Mouse (Mus musculus) heart, embryonic 13.5 days (tissue): ENCODE measurements around the gene Csrnp2. TPM values are rescaled to one million over a fixed set of nuclear protein-coding genes. Genes with fewer than 3 reads are reported as not detected.
"Not testable (repeated sequence)": the region's sequence is repeated elsewhere in the genome, so short reads cannot be mapped to it uniquely, and the experiment has no call there.

Source experiments
- ATAC-seq: fragments of 200-750 bp; cut with Nextera tagmentation; 2 replicates; pipeline ENCODE4 v1.8.0; 2017; ENCODE audit warnings: moderate TSS enrichment; ENCODE audit not compliant: insufficient number of reproducible peaks, low FRiP score, low TSS enrichment; ENCODE audit errors: extremely low read depth
- H3K27ac ChIP-seq: fragments of 300-500 bp; sonication (generic); replicated peaks from 2 replicates; pipeline ENCODE4 v1.5.1; 2015; ENCODE audit warnings: moderate library complexity, mild to moderate bottlenecking, inconsistent platforms
- H3K27me3 ChIP-seq: fragments of 300-500 bp; sonication (generic); replicated peaks from 2 replicates; pipeline ENCODE4 v1.6.1; 2015; ENCODE audit warnings: mild to moderate bottlenecking, inconsistent platforms
- H3K36me3 ChIP-seq: fragments of 300-500 bp; sonication (generic); 2 replicates; pipeline ENCODE4 v1.6.1; 2015; ENCODE audit warnings: mild to moderate bottlenecking, inconsistent platforms
- H3K4me1 ChIP-seq: fragments of 300-500 bp; sonication (generic); 2 replicates; pipeline ENCODE4 v1.6.1; 2015; ENCODE audit warnings: inconsistent platforms
- H3K4me2 ChIP-seq: fragments of 300-500 bp; sonication (generic); 2 replicates; pipeline ENCODE4 v1.6.1; 2015; ENCODE audit warnings: inconsistent platforms, mild to moderate bottlenecking, moderate library complexity
- H3K4me3 ChIP-seq: fragments of 300-500 bp; sonication (generic); 2 replicates; pipeline ENCODE4 v1.5.1; 2015; ENCODE audit warnings: moderate library complexity, mild to moderate bottlenecking, inconsistent platforms
- H3K9ac ChIP-seq: fragments of 300-500 bp; sonication (generic); 2 replicates; pipeline ENCODE4 v1.6.1; 2015; ENCODE audit warnings: inconsistent platforms, mild to moderate bottlenecking, moderate library complexity
- H3K9me3 ChIP-seq: fragments of 300-500 bp; sonication (generic); 2 replicates; pipeline ENCODE4 v1.6.1; 2016; ENCODE audit warnings: inconsistent platforms
- WGBS: fragments of 180-500 bp; shearing (Covaris S2); methylation state at CpG from one replicate; pipeline ENCODE4 v1.1.7; 2015; ENCODE audit warnings: mixed read lengths; 5-methylcytosine and 5-hydroxymethylcytosine counted together
- polyA plus RNA-seq: library from polyadenylated mRNA; unstranded; fragments of >200 nt; fragmentation: Nextera tagmentation; extraction: Ambion mirVana; gene quantifications from 2 replicates; pipeline ENCODE4 v1.2.1, GENCODE M21; 2015

Gene Csrnp2
- polyA plus RNA-seq, result 8.7 and 8.9 TPM in 2 replicates

DNA sequence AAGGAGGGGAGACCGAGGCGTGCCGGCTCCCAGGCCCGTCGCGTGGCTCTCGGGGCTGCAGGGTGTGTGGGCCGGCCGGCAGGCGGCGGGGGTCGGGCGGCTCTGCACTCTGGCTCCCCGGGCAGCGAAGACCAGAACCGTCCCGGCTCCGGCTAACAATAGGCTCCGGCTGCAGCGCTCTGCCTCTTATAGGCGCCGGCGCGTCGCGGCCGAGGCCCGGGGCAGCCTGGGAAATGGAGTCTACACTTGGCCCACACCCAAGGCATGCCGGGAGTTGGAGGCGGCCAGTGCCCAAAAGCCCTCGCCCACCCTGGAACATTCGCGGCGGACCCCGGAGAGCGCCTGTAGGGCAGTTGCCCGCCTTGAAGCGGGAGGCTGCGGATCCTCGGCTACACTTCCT is at the start of gene Csrnp2:
Csrnp2 (minus strand) TSS at position 387 of the 400 bp plus-strand sequence.
- Histone ChIP-seq H3K4me3 (peak within 1 kb of the TSS; percentile 90), H3K9ac (peak within 1 kb of the TSS; percentile 97), H3K4me1 (peaks cover 48% of the 10 kb centered on the region), H3K36me3 (no peaks in the 10 kb centered on the region; the same call in 1 of the 2 replicates), H3K27me3 (no peaks in the 10 kb centered on the region), H3K9me3 (no peaks in the 10 kb centered on the region), H3K27ac (peak within 1 kb of the TSS; percentile 91), H3K4me2 (peak within 1 kb of the TSS; percentile 94)
- ATAC-seq, result peak; percentile 92
- under 1% methylated on average over 39 of the region's 40 CpGs for WGBS

DNA sequence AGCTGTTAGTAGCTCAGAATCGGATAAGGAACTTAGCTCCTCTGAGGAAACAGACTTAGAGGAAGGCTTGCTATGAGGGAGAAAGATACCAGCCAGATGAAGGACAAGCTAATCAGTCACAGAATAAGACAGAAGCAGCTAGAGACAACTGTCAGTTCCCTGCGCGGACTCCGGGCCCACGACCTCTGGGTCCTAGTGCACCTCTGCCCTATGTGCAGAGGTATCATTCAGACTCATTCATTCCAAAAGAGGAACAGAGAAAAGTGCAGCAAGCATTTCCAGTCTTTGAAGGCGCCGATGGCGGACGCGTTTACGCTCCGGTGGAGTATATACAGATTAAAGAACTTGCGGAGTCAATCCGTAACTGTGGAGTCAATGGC is 48.4 kb upstream of the Csrnp2 start:
- H3K9me3 ChIP-seq, H3K4me1 ChIP-seq, H3K9ac ChIP-seq, ATAC-seq, H3K27me3 ChIP-seq, H3K27ac ChIP-seq, H3K4me3 ChIP-seq, H3K4me2 ChIP-seq: not testable (repeated sequence)
- H3K36me3 ChIP-seq, result peaks cover 51% of the 10 kb centered on the region
- 94% methylated on average over 14 of the region's 14 CpGs for WGBS

DNA sequence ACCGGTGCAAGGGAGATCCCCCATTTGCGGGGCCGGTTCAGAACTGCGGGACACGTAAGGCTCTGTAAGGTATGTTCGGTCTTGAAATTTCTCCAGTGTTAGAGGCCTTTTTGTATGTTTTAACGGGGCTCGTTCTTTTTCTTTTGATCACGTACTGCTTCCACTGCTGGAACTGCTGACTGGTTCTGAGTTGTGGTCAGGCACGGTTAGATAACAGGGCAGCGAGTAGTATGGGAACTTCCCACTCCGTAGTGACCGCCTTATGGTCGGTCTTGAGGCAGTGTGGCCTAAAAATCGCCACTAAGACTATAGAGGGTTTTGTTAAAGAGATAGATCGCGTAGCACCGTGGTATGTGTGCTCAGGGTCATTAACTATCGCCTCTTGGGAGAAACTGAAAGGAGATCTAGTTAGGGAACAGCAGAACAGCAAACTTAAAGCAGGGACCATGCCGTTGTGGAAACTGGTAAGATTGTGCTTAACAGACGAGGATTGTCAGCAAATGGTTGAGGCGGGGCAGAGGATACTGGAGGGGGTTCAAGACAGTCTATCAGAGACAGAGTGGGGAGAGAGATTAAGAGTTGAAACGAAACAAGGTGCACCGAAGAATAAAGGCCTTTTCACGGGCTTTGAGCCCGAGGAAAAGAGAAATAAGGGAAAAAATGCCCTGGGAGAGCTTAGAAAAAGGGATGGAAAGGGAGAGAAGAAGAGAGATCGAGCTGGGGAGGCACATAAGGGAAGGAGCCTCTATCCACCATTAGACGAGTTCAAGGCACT is 47.8 kb upstream of the Csrnp2 start:
- H3K9ac ChIP-seq, H3K9me3 ChIP-seq, H3K27me3 ChIP-seq, H3K4me2 ChIP-seq, H3K4me3 ChIP-seq, H3K4me1 ChIP-seq, ATAC-seq, H3K27ac ChIP-seq: not testable (repeated sequence)
- H3K36me3 ChIP-seq, result peaks cover 45% of the 10 kb centered on the region
- WGBS, result 90% methylated on average over 28 of the region's 28 CpGs

DNA sequence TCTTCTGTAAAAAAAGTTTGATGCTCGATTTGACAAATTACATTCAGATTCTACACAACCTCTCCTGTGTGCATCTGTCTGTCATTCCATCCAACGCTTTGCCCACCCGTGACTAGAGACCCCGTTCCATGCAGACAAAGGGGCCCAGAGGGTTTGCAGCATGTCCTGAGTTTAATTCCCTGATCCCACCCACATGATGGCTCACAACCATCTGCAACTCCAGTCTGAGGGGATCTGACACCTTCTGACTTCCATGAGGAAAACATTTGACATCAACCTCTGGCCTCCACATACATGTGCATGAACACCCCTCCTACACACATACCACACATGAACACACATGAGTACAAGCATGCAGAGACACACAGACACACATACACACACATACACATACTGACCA is 46.1 kb upstream of the Csrnp2 start:
- H3K27ac ChIP-seq, result 0 out of 2 replicates have a peak overlapping the region, but pooled peaks have one; percentile 42
- peaks cover 43% of the 10 kb centered on the region for H3K36me3 ChIP-seq
- H3K4me2 ChIP-seq, result no peak overlapping the region
- H3K9me3 ChIP-seq, result peaks cover 7% of the 10 kb centered on the region; the same call in 1 of the 2 replicates
- no peak overlapping the region for H3K9ac ChIP-seq
- 87% methylated on average over 4 of the region's 4 CpGs for WGBS
- no peaks in the 10 kb centered on the region for H3K27me3 ChIP-seq
- 0 out of 2 replicates have a peak, but pooled peaks cover 7% of the 10 kb centered on the region for H3K4me1 ChIP-seq
- H3K4me3 ChIP-seq, result no peak overlapping the region
- ATAC-seq, result no peak

DNA sequence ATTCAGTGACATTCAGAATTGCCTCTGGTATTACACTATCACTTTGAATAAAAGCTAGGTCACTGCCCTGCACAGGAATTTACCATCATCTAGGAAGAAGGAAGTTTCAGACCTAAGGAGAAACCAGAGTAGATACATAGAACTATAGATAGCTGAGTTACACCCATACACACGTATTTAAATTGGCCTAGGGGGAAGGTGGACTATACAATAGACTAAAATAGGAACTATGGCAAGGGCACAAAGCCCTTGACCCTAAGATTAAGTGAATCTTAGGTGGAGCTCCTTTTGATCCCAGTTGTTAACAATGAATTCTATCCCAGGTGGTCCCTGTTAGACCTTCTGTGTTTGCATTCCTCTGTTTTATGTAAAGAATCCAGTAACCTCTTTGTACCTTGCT is 45.7 kb upstream of the Csrnp2 start:
- not testable (repeated sequence) for H3K27me3 ChIP-seq, H3K4me3 ChIP-seq, H3K9ac ChIP-seq, H3K4me1 ChIP-seq, ATAC-seq, H3K9me3 ChIP-seq, H3K4me2 ChIP-seq
- Histone ChIP-seq H3K27ac (peak overlapping the region; percentile 42; the same call in 1 of the 2 replicates), H3K36me3 (peaks cover 42% of the 10 kb centered on the region)
- 35% methylated on average over 1 of the region's 1 CpGs for WGBS

DNA sequence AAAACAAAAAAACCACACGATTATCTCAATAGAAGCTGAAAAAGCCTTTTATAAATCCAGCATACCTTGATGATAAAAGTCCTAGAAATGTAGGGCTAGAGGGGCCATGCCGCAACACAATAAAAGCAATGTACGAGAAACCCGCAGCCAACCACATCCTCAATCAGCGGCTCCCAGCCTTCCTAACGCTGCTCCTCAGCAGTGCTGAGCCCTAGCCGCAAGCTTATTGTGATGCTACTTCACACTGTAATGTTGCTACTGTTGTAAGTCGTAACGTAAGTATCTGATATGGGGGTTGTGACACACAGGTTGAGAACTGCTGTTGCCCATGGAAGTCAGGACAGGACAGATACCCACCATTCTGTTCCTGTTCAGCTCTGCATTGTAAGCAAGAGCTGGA is 44.1 kb upstream of the Csrnp2 start:
- H3K27ac ChIP-seq, result no peak overlapping the region
- H3K4me2 ChIP-seq, result no peak overlapping the region
- no peaks in the 10 kb centered on the region for H3K27me3 ChIP-seq
- H3K4me1 ChIP-seq, result 0 out of 2 replicates have a peak, but pooled peaks cover 7% of the 10 kb centered on the region
- peaks cover 49% of the 10 kb centered on the region for H3K36me3 ChIP-seq
- WGBS, result 89% methylated on average over 9 of the region's 9 CpGs
- ATAC-seq, result no peak
- no peaks in the 10 kb centered on the region for H3K9me3 ChIP-seq
- no peak overlapping the region for H3K9ac ChIP-seq
- H3K4me3 ChIP-seq, result no peak overlapping the region

DNA sequence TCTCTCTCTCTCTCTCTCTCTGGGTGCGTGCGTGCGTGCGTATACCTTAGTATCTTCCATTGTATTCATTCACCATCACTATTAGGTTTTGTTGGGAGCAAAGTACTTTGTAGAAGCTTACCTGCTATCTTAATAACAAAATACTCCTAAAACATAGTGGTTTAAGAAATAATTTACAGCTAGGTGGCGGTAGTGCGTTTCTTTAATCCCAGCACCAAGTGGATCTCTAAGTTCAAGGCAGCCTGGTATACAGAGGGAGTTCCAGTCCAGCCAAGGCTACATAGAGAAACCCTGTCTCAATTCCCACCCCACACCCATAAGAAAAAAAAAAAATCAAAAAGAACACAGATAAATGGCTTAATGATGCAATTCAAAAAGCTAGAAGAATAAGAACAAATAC is 42.6 kb upstream of the Csrnp2 start:
- no peak overlapping the region for H3K4me3 ChIP-seq
- WGBS, result 83% methylated on average over 6 of the region's 6 CpGs
- no peak overlapping the region for H3K9ac ChIP-seq
- H3K27ac ChIP-seq, result no peak overlapping the region
- no peaks in the 10 kb centered on the region for H3K9me3 ChIP-seq
- H3K4me1 ChIP-seq, result 0 out of 2 replicates have a peak, but pooled peaks cover 7% of the 10 kb centered on the region
- H3K36me3 ChIP-seq, result peaks cover 45% of the 10 kb centered on the region
- no peaks in the 10 kb centered on the region for H3K27me3 ChIP-seq
- no peak overlapping the region for H3K4me2 ChIP-seq
- ATAC-seq, result no peak

DNA sequence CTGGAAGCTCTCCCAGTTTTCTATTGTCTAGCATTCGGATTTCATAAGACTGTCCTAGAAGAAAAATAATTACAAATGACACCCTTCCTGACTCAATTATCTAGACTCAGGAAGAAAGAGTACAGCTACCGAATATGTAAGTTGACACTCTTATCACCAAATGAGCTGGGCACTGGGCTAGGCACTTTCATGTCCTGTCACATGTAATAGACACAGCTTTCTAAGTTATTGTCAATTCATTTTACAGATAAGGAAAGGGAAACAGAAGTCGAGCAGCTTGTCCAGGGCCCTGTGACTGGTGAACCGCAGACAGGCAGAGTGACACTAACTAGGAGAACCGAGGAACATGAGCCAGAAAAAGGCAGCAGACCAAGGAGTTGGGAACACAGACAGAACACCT is 32.6 kb upstream of the Csrnp2 start:
- Histone ChIP-seq H3K9me3 (no peaks in the 10 kb centered on the region), H3K27me3 (no peaks in the 10 kb centered on the region), H3K4me1 (peaks cover 5% of the 10 kb centered on the region), H3K4me2 (no peak overlapping the region), H3K9ac (no peak overlapping the region), H3K36me3 (peaks cover 34% of the 10 kb centered on the region), H3K27ac (0 out of 2 replicates have a peak overlapping the region, but pooled peaks have one; percentile 15), H3K4me3 (no peak overlapping the region)
- WGBS, result 40% methylated on average over 5 of the region's 5 CpGs
- ATAC-seq, result no peak

DNA sequence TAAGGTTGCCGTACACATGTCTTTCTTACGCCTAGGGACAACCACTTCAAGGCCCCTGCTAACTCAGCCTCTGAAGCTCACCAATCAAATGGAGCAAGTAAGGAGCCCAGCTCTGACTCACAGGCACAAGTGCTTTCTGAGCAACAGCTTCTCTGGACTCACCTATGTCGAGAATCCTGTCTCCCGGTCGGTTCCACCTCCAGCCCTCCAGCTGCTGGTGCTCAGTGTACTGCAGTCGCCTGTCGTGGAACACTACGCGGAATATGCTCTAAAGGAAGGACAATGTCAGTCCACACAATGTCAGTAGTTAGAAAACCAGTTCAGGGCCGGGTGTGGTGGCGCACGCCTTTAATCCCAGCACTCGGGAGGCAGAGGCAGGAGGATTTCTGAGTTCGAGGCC is 30.1 kb upstream of the Csrnp2 start:
- peaks cover 5% of the 10 kb centered on the region for H3K4me1 ChIP-seq
- WGBS, result 91% methylated on average over 14 of the region's 14 CpGs

DNA sequence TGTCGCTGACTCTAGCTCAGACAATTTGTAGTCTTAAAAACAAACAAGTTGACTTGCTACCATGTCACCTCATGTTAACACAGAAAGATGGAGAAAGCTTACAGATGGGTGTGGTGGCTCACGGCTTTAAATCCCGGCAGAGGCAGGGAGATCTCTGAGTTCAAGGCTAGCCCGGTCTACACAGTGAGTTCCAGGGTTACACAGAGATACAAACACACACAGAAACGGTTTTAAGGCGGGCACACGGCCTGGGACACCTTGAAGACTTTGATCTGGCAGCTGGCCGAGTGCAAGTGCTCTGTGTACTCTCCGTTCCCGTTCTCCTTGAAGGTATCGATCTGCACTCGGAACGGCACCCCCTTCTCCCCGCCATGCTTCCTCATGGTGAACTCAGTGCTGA is 25.0 kb upstream of the Csrnp2 start:
- H3K27me3 ChIP-seq, result no peaks in the 10 kb centered on the region
- H3K36me3 ChIP-seq, result peaks cover 79% of the 10 kb centered on the region
- no peak overlapping the region for H3K9ac ChIP-seq
- no peak overlapping the region for H3K27ac ChIP-seq
- no peak overlapping the region for H3K4me2 ChIP-seq
- no peak for ATAC-seq
- 82% methylated on average over 14 of the region's 14 CpGs for WGBS
- no peaks in the 10 kb centered on the region for H3K9me3 ChIP-seq
- H3K4me3 ChIP-seq, result no peak overlapping the region
- no peaks in the 10 kb centered on the region for H3K4me1 ChIP-seq

More for the DNA sequence above, 30.1 kb upstream of the Csrnp2 start:
- H3K4me3 ChIP-seq, result no peak overlapping the region
- no peak overlapping the region for H3K4me2 ChIP-seq
- no peaks in the 10 kb centered on the region for H3K9me3 ChIP-seq
- no peak overlapping the region for H3K9ac ChIP-seq
- no peak overlapping the region for H3K27ac ChIP-seq
- no peak for ATAC-seq
- no peaks in the 10 kb centered on the region for H3K27me3 ChIP-seq
- H3K36me3 ChIP-seq, result peaks cover 50% of the 10 kb centered on the region

DNA sequence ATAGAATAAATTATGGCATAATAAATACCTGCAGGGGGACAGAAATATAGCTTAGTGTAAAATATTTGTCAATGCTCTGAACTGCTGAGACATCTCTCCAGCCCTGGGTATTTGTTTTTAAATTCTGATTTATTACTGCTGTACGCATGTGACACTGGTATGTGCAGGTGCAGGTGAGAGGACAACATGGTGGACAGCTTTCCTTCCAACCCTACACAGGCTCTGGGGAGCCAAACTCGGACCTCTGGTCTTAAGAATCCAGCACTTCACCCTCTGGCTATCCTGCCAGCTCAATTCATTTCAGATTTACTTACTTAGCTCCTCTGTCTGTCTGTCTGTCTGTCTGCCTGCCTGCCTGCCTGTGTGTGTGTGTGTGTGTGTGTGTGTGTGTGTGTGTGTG is 19.8 kb upstream of the Csrnp2 start:
- H3K9me3 ChIP-seq, result no peaks in the 10 kb centered on the region
- ATAC-seq, result no peak
- no peak overlapping the region for H3K4me3 ChIP-seq
- no peak overlapping the region for H3K4me2 ChIP-seq
- peaks cover 88% of the 10 kb centered on the region for H3K36me3 ChIP-seq
- H3K27ac ChIP-seq, result no peak overlapping the region
- no peaks in the 10 kb centered on the region for H3K27me3 ChIP-seq
- H3K4me1 ChIP-seq, result peaks cover 7% of the 10 kb centered on the region
- no peak overlapping the region for H3K9ac ChIP-seq
- 84% methylated on average over 2 of the region's 2 CpGs for WGBS

DNA sequence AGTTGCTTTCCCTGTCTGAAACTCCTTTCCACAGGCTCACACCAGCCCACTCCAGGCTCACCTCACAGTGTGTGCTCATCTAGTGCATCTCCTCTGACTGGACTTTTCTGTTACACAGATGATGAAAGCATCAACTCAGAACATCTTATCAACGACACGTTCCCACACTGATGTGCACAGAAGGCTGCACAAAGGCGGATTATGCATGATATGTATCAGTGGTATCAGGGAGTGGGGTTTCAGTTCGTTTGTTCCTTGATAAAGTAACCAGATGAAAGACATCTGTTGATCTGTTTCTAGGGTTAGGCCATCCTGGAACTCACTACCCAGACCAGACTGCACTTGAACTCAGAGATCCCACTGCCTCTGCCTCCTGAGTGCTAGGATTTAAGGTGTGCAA is 18.1 kb upstream of the Csrnp2 start:
- no peak overlapping the region for H3K4me3 ChIP-seq
- no peak overlapping the region for H3K4me2 ChIP-seq
- no peak for ATAC-seq
- no peak overlapping the region for H3K9ac ChIP-seq
- H3K36me3 ChIP-seq, result peaks cover 89% of the 10 kb centered on the region
- 55% methylated on average over 4 of the region's 4 CpGs for WGBS
- H3K27ac ChIP-seq, result no peak overlapping the region
- no peaks in the 10 kb centered on the region for H3K9me3 ChIP-seq
- no peaks in the 10 kb centered on the region for H3K27me3 ChIP-seq
- H3K4me1 ChIP-seq, result peaks cover 7% of the 10 kb centered on the region
